Mouse (Mus musculus) lung, postnatal 4 days (tissue): Measurements from ENCODE around the gene Hoxa4.

ENCODE experiments used
- DNase-seq, 2 experiments: peaks; one replicate each; pipeline ENCODE4 v3.0.0; 2021

Hoxa4 gene

DNA sequence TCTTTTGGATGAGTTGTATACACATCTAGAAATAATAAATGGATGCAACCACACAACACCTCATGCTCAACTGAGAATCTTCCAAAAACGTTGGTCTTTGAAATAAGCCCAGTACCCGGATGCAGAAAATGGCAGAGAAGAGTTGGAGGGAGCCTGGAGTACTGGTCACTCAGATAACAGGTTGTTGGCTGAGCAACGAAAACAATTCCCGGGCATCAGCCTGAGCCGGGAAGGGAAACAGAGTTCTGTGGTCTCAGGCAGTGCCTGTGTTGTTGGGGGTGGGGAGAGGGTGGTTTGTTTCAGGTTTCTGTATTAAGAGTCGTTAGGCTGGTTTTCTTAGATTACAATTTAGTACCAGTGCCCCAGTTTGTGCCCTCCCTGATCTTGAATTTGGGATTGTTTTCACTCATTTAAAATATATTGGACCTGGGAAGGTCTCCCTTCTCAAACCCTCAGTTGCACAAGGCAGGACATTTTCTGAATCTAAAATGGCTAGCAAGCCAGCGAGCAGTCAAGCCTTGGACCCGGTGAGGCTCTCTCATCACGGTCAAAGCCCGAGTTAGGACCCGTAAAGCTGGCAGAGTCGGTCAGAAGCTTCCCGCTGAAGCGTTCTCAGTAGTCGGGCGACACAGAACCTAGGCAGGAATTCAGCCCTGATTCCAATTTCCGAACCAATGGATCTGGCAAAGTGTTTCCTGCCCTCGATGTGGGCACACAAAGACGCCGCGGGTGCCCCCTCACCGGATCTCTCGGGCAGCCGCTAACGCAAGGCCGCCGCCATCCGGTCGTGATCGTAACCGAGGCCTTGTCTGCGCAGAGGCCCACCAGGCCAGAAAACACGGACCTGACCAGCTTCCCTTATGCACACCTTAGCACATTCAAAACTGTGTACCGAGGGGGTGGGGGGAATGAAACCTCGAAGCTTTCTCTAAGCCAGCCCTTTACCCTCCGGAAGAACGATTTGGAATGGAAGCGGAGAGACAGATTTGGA, 37.2 kb upstream of the Hoxa4 start:
- DNase-seq = peak in 1 of 2 experiments; percentile 35

DNA sequence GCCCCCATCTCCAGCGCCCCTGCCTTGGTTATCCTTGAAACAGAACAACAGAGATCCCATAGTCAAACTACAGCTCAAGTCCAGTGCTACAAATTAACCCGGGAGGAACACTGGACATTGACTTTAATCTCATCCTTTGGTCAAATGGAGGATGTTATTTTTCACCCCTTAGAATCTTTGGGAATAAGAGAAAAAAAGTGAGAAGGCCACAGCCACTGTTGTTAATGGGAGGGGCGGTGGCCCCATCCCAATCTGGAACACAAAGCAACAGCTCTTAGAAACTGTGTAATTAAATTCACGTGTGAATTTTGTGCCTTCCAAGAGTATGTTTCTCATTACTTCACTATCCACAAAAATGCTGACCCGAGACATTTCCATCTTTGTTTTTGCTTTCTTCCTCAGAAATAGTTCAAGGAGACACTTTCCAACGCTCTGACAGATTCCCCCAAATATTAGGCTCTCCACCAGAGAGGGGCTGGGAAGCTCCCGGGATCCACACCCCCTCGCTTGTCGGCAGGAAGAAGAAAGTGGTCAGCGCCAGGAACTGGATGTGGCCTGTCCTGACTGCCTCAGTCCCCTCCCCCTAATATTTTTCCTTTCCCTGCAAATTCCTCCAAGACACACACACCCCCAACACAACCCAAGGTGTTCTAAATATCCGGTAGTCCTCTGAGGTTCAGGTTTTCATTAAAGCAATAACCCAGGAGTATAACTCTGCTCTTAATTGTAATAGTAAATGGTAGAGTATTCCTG, 36.1 kb upstream of the Hoxa4 start:
- DNase-seq = peak in 1 of 2 experiments; percentile 14

DNA sequence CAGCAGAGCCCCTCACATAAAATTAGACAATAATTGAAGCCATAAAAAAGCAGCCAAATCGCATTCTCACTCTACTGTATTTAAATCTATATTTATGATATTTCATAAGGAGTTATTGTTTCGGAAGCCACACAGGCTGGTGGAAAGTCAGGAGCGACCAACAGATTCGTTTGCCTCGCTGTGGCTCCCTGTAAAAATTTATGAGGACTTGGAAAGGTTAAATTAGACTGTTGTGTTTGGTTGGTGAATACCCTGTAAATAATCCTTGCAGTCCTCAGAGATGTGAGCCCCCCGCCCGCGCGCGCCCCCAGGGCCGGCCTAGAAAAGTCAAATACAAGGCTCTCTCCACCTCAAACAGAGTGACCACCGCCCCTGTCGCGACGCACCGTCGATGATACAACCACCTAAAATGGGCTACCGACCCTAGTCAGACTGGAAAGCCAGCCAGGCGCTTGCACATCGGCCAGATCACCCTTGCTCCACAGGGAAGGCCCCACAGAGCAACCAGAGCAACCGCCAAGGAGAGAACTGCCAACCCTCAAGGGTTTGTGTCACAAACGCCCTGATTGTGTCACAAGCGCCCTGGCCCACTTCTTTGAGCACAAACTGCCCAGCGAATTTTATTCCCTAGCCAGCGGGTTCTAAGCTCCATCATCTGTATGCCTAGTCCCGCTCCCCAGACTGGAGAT, 35.2 kb upstream of the Hoxa4 start:
- DNase-seq = peak in 1 of 2 experiments; percentile 25

DNA sequence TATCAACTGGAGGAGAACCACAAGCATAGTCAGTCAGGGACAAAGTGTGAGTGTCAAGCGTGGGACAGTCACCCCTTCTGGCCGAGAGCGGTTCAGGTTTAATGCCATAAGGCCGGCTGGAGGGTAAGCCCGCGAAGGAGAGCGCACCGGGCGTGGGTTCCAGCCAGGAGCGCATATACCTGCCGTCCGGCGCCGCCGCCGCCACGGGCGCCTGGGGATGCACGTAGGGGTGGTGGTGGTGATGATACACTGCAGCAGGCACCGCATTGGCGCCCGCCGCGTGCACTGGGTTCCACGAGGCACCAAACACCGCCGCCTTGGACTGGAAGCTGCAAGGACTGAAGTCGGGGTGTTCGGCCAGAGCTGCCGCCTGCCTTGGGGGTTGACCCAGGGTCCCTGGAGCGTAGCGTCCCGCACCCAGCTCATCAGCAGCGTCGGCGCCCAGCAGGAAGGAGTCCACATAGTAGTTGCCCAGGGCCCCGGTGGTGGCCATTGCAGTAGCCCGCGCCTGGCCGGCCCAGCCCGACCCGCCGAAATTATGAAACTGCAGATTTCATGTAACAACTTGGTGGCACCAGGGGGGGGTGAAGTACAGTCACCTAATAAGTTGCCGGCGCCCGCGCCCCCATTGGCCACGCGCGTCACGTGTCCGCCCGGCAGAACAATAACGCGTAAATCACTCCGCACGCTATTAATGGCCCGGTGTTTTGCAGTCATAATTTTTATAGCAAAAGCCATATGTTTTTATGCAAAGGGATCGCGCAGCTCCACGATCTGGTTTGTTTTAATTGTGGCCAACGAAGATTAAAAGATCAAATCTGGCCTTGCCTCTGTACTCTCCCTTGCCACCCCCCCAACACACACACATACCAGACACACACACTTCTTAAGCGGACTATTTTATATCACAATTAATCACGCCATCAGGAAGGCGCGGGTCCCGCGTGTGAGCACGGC, 34.3 kb upstream of the Hoxa4 start:
- peak in 1 of 2 experiments; percentile 37 for DNase-seq

DNA sequence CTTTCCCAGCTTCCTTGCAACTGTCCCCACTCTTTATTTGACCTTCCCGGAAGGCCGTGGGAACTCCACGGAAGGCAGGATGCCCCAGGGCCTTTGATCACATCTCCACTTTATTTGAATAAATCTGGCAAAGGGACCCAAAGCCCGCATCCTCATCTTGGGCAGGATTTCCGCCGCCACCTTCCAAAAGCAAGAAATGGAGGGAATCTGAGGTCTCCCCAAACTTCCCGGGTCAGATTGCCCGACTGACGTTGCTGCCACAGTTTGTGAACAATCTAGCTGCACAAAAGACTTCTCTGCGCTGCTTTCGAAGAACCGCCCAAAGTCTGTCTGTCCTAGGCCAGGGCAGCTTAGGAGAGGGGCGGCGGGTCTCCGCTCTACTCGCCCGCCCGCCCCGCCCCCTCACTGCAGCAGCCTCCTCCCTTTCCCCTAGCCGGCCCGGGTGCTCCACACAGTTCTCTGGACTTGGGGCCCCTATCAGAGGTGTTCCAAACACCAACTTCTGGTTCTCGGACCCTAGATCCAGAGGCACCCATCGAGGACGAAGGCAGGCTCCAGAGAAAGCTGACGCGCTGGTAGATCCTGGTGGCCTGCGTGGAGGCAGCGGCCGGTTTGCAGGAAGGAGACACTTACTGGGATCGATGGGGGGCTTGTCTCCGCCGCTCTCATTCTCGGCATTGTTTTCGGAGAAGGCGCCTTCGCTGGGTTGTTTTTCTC, 33.5 kb upstream of the Hoxa4 start:
- peak in 1 of 2 experiments; percentile 21 for DNase-seq

DNA sequence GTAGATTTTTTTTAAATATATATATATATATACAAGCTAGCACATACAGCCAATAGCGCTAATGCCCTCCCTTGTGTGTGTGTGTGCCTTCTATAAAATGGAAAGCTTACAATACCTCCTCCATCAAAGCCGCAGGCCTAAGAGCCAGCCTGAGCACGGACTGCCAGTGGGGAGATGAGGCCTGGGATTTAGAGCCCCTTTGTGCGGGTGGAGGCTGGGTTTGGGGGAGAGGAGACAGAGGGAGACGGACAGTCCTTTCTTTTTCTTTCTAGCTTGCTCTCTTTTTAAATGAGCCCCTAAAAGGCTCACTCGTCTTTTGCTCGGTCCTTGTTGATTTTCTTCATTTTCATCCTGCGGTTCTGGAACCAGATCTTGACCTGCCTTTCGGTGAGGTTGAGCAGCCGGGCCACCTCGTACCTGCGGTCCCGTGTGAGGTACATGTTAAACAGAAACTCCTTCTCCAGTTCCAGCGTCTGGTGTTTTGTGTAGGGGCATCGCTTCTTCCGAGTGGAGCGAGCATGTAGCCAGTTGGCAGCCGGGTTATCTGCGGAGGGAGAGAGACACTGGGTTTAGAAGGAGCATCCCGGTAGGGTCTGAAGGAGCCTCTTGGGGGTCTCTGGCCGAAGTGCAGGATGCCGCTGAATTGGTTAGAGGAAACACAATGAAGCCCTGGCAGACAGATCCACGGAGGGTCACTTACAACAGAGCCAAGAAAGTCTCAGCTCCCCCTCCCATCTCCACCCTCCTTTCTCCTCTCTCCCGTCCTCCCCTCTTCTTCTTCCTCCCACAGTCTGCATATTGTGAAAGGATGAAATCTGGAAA, 32.6 kb upstream of the Hoxa4 start:
- peak in 1 of 2 experiments; percentile 19 for DNase-seq

DNA sequence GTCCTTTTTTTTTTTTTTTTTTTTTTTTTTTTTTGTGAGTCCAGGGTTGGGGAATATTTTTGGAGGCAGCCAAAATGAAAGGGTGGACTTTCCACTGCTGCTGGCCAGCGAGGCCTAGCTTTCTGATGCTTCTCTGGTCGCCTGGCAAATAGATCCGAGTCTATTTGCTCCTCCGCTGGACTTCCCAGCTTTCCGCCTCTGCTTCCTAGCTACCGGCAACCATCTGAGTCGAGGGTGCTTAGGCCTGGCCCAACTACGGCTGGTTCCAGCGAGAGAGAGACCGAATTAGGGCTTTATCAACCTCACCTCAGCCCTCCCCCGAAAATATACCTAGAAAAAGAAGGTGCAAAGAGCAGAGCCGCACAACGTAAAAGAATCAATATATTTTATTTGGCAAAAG, 31.2 kb upstream of the Hoxa4 start:
- DNase-seq = peak in 1 of 2 experiments; percentile 18

DNA sequence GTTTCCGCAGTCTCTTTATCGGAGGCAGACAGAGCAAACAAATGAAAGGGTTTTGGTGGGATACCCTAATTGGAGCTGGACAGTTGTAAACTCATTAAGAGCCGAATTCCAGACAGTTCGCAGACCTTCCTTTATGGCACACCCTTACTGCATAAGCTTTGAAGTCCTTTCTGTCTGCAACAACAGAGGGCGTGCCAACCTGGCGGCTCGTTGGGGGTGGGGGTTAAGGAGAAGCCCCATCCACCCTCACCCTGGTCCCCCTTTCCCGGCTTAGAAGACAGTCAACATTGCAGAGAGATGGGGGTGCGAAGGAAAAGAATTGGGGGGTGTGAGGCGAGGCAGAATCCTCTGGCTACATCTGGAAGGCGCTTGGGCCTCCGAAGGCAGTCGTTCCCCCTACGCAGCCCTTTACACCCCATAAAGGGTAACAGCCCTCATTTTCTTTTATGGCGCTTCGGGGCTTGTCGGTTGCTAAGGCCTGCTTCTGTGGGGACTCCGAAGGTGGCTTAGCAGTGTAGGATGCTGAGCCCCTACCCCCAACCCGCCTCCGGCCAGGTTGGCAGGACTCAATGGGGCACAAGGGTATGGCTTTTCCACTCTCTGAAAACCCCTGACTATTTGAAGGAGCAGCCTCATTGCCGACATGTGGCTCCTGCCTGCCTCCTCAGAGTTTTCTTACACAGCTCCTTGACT, 30.6 kb upstream of the Hoxa4 start:
- peak in 1 of 2 experiments; percentile 16 for DNase-seq

DNA sequence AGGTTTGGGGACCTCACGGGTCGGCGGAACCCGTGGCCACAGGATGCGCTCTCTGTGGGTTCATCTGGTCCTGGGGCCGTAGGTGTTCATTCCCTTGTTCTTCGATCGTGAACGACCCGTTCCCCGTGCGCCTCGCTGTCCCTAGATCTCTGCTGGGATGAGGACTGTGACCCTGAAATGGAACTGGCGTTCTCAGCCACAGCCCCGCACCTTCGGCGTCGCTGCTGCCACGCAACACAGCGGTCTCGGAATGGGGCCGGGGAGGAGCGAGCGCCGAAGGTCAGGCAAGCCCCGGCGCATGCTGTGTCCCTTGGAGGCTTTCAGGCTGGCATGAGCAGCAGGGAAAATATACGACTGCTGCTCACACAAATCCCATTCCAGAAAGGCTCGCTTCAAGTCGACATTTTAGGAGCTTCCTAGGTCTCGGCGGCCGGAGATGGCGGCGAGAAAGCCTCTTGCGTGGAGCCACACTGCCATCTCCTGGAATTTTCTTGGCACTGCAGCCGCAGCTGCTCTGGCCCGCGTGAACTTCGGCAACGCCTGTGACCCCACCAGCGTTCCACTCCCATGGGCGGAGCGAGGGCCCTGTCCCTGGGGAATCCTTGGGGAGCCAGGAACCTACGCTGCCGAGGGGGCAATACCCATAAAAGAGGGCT, 29.9 kb upstream of the Hoxa4 start, which contains the start of gene Hoxa7:
Gene Hoxa7 (minus strand): TSS at position 518 of the 656 bp plus-strand sequence.
- peak; percentile 89 to 92 for DNase-seq

DNA sequence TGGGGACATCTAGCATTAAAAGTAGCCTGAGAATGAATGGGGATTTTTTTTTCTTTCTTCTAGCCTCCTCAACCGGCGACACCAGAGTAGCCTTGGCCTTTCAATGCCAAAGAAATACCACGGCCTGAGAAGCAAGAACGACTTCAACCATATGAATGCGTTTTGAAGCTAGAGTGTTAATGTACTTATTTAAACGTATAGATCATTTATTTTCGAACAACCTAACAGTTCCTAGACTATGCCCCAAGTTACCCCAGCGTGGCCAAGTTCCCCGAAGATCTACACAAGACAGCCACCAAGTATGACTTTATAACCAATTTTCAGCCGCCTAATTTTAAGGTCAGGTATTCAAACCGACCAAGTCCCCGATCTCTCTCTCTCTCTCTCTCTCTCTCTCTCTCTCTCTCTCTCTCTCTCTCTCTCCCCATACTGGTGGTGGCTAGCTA, 29.3 kb upstream of the Hoxa4 start:
- DNase-seq = no peak

DNA sequence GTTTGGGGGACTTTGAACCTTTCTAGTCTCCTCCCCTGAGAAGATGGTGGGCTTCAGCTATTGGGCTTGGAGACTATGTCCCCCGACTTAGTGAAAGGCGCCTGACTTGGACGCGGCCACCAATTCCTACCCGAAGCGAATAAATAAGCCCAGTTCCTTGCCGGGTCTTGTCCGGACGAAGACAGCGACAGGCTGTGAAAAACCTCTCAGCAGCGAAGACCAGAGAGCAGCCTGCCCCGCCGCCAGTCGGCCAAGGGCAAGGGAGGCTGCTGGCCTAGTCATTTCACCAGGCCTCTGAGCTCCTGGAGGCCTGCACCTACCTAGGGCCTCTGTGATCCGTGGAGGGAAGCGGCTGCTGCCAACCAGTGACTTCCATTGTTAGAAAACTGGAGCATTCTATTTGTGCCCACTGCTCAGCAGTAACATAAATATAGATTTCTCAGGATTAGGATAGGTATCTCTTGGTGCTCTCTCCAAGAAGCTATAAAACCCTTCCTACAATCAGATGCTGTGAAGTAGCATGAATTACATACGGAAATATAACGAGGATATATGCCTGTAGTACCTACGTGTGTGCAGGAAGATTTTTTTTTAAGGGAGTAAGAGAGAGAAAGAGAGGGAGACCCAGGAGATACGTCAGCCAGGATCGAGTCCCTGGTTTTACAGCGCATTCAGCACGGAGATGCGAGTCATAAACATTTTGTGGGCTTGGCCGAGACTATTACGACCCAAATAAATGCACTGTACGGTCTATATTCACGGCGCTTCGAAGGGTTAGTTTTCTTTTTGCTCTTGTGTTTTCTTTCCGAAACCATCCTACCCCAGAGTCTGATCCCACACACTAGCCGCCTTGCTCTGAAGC, 28.7 kb upstream of the Hoxa4 start:
- DNase-seq = peak; percentile 24 to 27

DNA sequence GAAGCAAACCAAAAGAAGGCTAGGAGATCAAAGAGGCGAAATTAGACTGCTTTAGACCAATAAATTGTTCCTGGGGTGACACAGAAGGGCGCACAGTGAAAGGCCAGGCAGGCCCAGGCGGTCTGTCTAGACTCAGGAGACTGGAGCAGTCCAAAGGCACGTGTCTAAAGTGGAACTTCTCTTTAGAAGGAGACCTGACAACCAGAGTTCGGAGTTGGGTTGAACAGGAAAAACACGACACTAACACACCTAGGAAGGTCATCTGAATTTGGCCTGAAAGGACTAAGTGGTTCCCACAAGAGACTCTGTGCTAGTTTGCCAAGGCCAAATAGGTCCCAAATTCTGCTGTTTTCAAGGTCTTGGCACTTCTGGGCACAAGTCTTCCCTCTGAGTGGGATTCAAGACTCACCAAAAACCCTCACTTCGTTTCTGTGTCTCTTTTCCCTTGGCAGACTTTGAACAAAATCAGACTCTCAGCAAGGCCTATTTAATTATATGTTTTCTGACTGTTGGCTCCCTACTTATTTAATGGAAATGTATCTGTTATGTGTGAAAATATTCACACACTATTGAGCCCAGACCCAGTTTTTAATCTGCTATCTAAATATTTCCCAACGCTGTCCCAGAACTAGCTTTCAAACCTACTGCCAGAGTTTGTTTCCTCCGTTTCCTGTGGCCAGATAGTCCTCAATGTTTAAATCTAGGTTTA, 27.8 kb upstream of the Hoxa4 start:
- DNase-seq = peak in 1 of 2 experiments; percentile 14

DNA sequence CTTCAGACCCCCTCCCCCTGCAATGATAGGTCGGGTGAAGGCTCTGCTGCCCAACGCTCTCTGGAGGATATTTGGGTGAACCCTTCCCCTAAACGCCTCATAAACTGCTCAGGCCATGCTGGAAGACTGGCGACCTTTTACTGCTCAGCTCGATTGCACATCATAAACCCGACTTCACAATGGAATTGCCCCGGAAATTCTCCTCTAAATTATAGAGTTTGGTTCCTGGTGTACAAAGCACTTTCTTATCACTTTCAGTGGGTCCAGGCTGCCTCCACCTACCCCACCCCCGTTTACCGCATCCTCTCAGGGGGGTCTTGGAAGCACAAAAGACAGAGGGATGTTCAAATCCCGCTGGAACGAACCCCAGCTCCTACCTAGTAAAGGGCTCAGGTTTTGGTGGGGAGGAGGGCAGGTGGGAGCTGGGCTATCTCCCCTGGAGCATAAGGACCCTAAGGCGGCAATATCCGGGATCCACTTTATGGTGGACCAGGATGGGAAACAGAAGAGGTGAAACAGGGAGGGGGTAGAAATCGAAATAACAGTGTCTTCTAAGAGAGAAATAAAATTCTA, 27.2 kb upstream of the Hoxa4 start:
- DNase-seq = peak in 1 of 2 experiments; percentile 21

DNA sequence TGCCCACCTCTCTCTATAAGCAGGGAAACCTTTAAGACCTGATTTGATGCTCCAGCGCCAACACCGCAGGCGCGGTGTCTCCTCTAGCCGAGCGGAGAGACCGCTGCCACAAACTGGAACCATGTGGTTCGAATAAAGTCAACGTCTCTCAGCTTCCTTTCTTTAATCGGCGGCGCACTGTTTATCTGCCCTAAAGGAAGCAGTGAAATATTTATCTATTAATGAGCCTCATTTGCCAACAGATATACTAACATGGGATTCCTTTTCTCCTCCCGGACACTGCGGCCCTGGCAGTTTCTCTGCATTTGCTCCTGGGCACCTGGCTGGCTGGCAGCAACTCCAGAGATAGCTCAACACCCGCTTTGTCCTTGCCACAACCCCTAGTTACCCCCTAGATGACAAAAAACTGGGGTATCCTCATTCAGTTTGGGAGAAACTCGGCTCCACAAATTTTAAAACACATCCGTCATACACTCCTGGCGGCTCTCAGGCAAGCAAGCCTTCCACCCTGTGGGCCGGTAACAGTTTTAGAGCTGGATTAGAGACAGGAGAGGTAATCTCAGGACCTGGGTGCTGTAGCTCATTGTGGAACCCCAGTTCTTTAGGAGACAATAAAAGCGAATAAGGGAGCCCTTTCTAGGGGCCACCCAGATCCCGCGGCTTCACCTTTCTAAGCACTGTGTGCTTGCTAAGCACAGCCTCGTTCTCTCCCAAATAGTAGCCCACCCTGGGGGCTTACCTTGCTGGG, 26.5 kb upstream of the Hoxa4 start:
- DNase-seq = peak in 1 of 2 experiments; percentile 21

DNA sequence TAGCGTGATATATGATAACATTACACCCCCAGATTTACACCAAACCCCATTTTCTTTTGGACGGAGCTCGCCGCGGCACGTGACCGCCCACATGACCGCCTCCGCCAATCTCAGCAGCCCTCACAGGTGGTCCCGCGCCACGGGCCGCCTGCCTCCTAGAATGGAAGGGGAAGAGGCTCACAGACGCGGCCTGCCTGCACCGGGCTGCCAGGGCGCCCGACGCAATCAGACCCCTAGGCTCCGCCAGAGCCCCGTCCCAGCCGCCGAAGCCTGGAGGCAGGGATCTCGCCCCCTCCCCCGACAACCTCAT, 25.9 kb upstream of the Hoxa4 start:
- peak; percentile 55 to 81 for DNase-seq
